Comparison of ENCODE assay signal across 8 mouse cellular contexts in genomic region chr19:6489030-6489429, GRCm38 (mm10). TPM values are rescaled to one million over a fixed set of nuclear protein-coding genes. Genes with fewer than 3 reads are reported as not detected.
A peak's percentile ranks its signal among the peaks of the same experiment; 100 is the strongest.
DNase-seq lines count a peak whose midpoint lies in the region; ATAC-seq and TF ChIP-seq lines count a peak whose summit lies in the region.

No protein-coding gene starts in this region.

- peak; percentile 92 for TF ChIP-seq CTCF in liver, adult 2 months (IDR thresholded peaks at IDR 0.05; ENCODE audit: low read depth, low read length)
- peak; percentile 99 for TF ChIP-seq CTCF in stomach, postnatal 0 days (IDR thresholded peaks at IDR 0.05; ENCODE audit: low read depth)

- TF ChIP-seq EP300 in stomach, postnatal 0 days (optimal IDR thresholded peaks at IDR 0.05): no peak

- no peaks in the 10 kb centered on the region for H3K9me3 ChIP-seq in kidney, embryonic 14.5 days (ENCODE audit: control insufficient read depth, low read length)
- no peaks in the 10 kb centered on the region for H3K9me3 ChIP-seq in neural tube, embryonic 12.5 days
- H3K9me3 ChIP-seq in stomach, postnatal 0 days (ENCODE audit: control insufficient read depth, low read length): no peaks in the 10 kb centered on the region

- peak; percentile 48 for DNase-seq in 3134 (ENCODE audit: extremely low read depth, insufficient read length, low spot score)
- DNase-seq in adrenal gland, adult 8-10 months: peak; percentile 68
- DNase-seq in embryo, embryonic 11 days: peak; percentile 88
- DNase-seq in gastrocnemius, postnatal 4 days (ENCODE audit: low spot score in 2 of 2): peak; percentile 77 to 85
- DNase-seq in liver, adult 2 months (ENCODE audit: extremely low read depth, low read depth, low spot score): peak; percentile 48
- peak; percentile 85 for DNase-seq in stomach, postnatal 0 days (ENCODE audit: low spot score)

- peak; percentile 63 for ATAC-seq in kidney, embryonic 14.5 days (ENCODE audit: low FRiP score, low TSS enrichment)
- ATAC-seq in neural tube, embryonic 12.5 days (ENCODE audit: low FRiP score, low read depth): 0 out of 2 replicates have a peak, but pooled peaks have one; percentile 46
- ATAC-seq in stomach, postnatal 0 days (ENCODE audit: low FRiP score, low TSS enrichment): peak; percentile 62

- peaks cover 14% of the 10 kb centered on the region; the same call in 1 of the 2 replicates for H3K27me3 ChIP-seq in kidney, embryonic 14.5 days (ENCODE audit: control insufficient read depth, insufficient read depth, low read length)
- H3K27me3 ChIP-seq in liver, adult 2 months (ENCODE audit: control insufficient read depth, insufficient read depth, low read length): peaks cover 6% of the 10 kb centered on the region
- H3K27me3 ChIP-seq in neural tube, embryonic 12.5 days (replicated peaks): peaks cover 9% of the 10 kb centered on the region
- H3K27me3 ChIP-seq in stomach, postnatal 0 days (ENCODE audit: control insufficient read depth, insufficient read depth, low read length): no peaks in the 10 kb centered on the region

- H3K79me2 ChIP-seq in liver, adult 2 months (ENCODE audit: control insufficient read depth, insufficient read depth, low read length): no peaks in the 10 kb centered on the region

- no peak overlapping the region for H3K4me3 ChIP-seq in kidney, embryonic 14.5 days (ENCODE audit: low read length)
- no peak overlapping the region for H3K4me3 ChIP-seq in liver, adult 2 months (ENCODE audit: insufficient read depth, low read depth, low read length)
- H3K4me3 ChIP-seq in neural tube, embryonic 12.5 days: no peak overlapping the region
- H3K4me3 ChIP-seq in stomach, postnatal 0 days (ENCODE audit: low read depth, low read length): no peak overlapping the region

- no peak overlapping the region for H3K27ac ChIP-seq in kidney, embryonic 14.5 days (ENCODE audit: low read depth, low read length)
- H3K27ac ChIP-seq in liver, adult 2 months (replicated peaks; ENCODE audit: insufficient read depth, low read depth, low read length): no peak overlapping the region
- no peak overlapping the region for H3K27ac ChIP-seq in neural tube, embryonic 12.5 days
- no peak overlapping the region for H3K27ac ChIP-seq in stomach, postnatal 0 days (replicated peaks)

- H3K36me3 ChIP-seq in kidney, embryonic 14.5 days (ENCODE audit: control insufficient read depth, insufficient read depth, low read length): no peaks in the 10 kb centered on the region
- H3K36me3 ChIP-seq in liver, adult 2 months (ENCODE audit: control insufficient read depth, insufficient read depth, low read length): no peaks in the 10 kb centered on the region
- no peaks in the 10 kb centered on the region; the same call in 1 of the 2 replicates for H3K36me3 ChIP-seq in neural tube, embryonic 12.5 days
- no peaks in the 10 kb centered on the region for H3K36me3 ChIP-seq in stomach, postnatal 0 days (ENCODE audit: control insufficient read depth, insufficient read depth, low read length)

- no peak for TF ChIP-seq POLR2A in liver, adult 2 months (IDR thresholded peaks at IDR 0.05; ENCODE audit: extremely low read depth, insufficient read depth, low read length)

- 0% methylated on average over 4 of the region's 4 CpGs for WGBS in kidney, embryonic 14.5 days
- 2% methylated on average over 4 of the region's 4 CpGs for WGBS in liver, adult 2 months
- WGBS in neural tube, embryonic 12.5 days: 0% methylated on average over 4 of the region's 4 CpGs
- 0% methylated on average over 4 of the region's 4 CpGs for WGBS in stomach, postnatal 0 days

- H3K9ac ChIP-seq in kidney, embryonic 14.5 days (ENCODE audit: low read depth, low read length): no peak overlapping the region
- no peak overlapping the region for H3K9ac ChIP-seq in liver, adult 2 months (ENCODE audit: low read depth, low read length)
- H3K9ac ChIP-seq in neural tube, embryonic 12.5 days: no peak overlapping the region
- H3K9ac ChIP-seq in stomach, postnatal 0 days (ENCODE audit: low read length): no peak overlapping the region

- no peak overlapping the region for H3K4me2 ChIP-seq in kidney, embryonic 14.5 days (replicated peaks; ENCODE audit: low read depth, low read length)
- no peak overlapping the region for H3K4me2 ChIP-seq in neural tube, embryonic 12.5 days (replicated peaks)
- H3K4me2 ChIP-seq in stomach, postnatal 0 days (replicated peaks; ENCODE audit: low read depth): no peak overlapping the region

- H3K4me1 ChIP-seq in kidney, embryonic 14.5 days (ENCODE audit: control insufficient read depth, insufficient read depth, low read length): no peaks in the 10 kb centered on the region
- H3K4me1 ChIP-seq in liver, adult 2 months (ENCODE audit: control insufficient read depth, insufficient read depth, low read length): no peaks in the 10 kb centered on the region
- peaks cover 8% of the 10 kb centered on the region; the same call in 1 of the 2 replicates for H3K4me1 ChIP-seq in neural tube, embryonic 12.5 days
- no peaks in the 10 kb centered on the region for H3K4me1 ChIP-seq in stomach, postnatal 0 days (replicated peaks; ENCODE audit: control insufficient read depth, insufficient read depth)

RNA-seq across cellular contexts. Expression of gene Slc22a12, which starts 53.8 kb away (rescaled TPM):
- under 1 TPM in 1 of 4 experiments, not detected in 3; 0.31 TPM for total RNA-seq in adrenal gland, adult 8-10 months (2022)
- not detected for total RNA-seq in gastrocnemius, postnatal 4 days (2021)
- 1.8 and 2.5 TPM in 2 replicates for polyA plus RNA-seq in kidney, embryonic 14.5 days (2014; fragmentation: Nextera tagmentation; extraction: Ambion mirVana)
- 0.34 TPM in 1 of 2 replicates, not detected in the other for total RNA-seq in liver, adult 2 months (2014; rRNA removed)
- polyA plus RNA-seq in liver, adult 2 months (2012; rRNA removed): not detected in 2 replicates
- polyA plus RNA-seq in neural tube, embryonic 12.5 days (2016; fragmentation: Nextera tagmentation; extraction: Ambion mirVana): not detected in 2 replicates
- polyA plus RNA-seq in stomach, postnatal 0 days (2015; fragmentation: Nextera tagmentation; extraction: Ambion mirVana): not detected in 2 replicates
